Mouse (Mus musculus) hindbrain, embryonic 11.5 days (tissue): ENCODE measurements around the gene Srrm2. TPM values are rescaled to one million over a fixed set of nuclear protein-coding genes. Genes with fewer than 3 reads are reported as not detected.

Source experiments
- ATAC-seq: fragments of 200-750 bp; cut with Nextera tagmentation; 2 replicates; pipeline ENCODE4 v1.8.0; 2017; ENCODE audit warnings: mild to moderate bottlenecking, moderate TSS enrichment, moderate library complexity; ENCODE audit not compliant: low FRiP score
- DNase-seq: peaks from one replicate; pipeline ENCODE4 v3.0.0-alpha.2; 2015; ENCODE audit warnings: low spot score
- H3K27ac ChIP-seq: fragments of 300-500 bp; sonication (generic); 2 replicates; pipeline ENCODE4 v1.5.1; 2014; ENCODE audit warnings: mild to moderate bottlenecking, low read depth, low read length
- H3K27me3 ChIP-seq: fragments of 300-500 bp; sonication (generic); 2 replicates; pipeline ENCODE4 v1.6.1; 2014; ENCODE audit warnings: mild to moderate bottlenecking, low read length, moderate library complexity, mixed read lengths; ENCODE audit not compliant: control insufficient read depth, insufficient read depth
- H3K36me3 ChIP-seq: fragments of 300-500 bp; sonication (generic); 2 replicates; pipeline ENCODE4 v1.6.1; 2014; ENCODE audit warnings: mild to moderate bottlenecking, low read length, moderate library complexity, mixed read lengths; ENCODE audit not compliant: control insufficient read depth, insufficient read depth
- H3K4me1 ChIP-seq: fragments of 300-500 bp; sonication (generic); replicated peaks from 2 replicates; pipeline ENCODE4 v1.6.1; 2014; ENCODE audit warnings: low read length, mixed read lengths; ENCODE audit not compliant: control insufficient read depth, insufficient read depth
- H3K4me2 ChIP-seq: fragments of 300-500 bp; sonication (generic); replicated peaks from 2 replicates; pipeline ENCODE4 v1.6.1; 2014; ENCODE audit warnings: mild to moderate bottlenecking, low read depth, low read length
- H3K4me3 ChIP-seq: fragments of 300-500 bp; sonication (generic); 2 replicates; pipeline ENCODE4 v1.5.1; 2014; ENCODE audit warnings: low read depth, low read length
- H3K9ac ChIP-seq: fragments of 300-500 bp; sonication (generic); 2 replicates; pipeline ENCODE4 v1.6.1; 2014; ENCODE audit warnings: low read depth, low read length
- H3K9me3 ChIP-seq: fragments of 300-500 bp; sonication (generic); 2 replicates; pipeline ENCODE4 v1.6.1; 2016; ENCODE audit warnings: low read length; ENCODE audit not compliant: control insufficient read depth
- WGBS: fragments of 180-500 bp; shearing (Covaris S2); extraction: QIAGEN DNeasy Blood & Tissue Kit; methylation state at CpG from one replicate; pipeline ENCODE4 v1.1.7; 2014; 5-methylcytosine and 5-hydroxymethylcytosine counted together
- polyA plus RNA-seq: library from polyadenylated mRNA; unstranded; fragments of >200 nt; fragmentation: Nextera tagmentation; extraction: Ambion mirVana; gene quantifications from 2 replicates; pipeline ENCODE4 v1.2.1, GENCODE M21; 2014

Gene Srrm2
- polyA plus RNA-seq, 1 experiment from 2014 or later: 573 TPM

DNA sequence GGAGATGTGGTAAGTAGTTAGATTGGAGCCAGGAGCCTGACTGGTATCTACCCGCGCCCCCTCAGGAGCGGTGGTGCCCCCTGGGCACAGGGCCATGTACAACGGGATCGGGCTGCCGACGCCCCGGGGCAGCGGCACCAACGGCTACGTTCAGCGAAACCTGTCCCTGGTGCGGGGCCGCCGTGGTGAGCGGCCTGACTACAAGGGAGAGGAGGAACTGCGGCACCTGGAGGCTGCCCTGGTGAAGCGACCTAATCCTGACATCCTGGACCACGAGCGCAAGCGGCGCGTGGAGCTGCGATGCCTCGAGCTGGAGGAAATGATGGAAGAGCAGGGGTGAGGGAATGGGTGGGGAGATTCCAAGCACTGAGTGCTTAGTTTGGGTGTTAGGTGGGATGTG lies 16.5 kb downstream of the Srrm2 start:
- Histone ChIP-seq H3K27me3 (no peaks in the 10 kb centered on the region), H3K4me2 (no peak overlapping the region), H3K36me3 (peaks cover 16% of the 10 kb centered on the region), H3K9me3 (no peaks in the 10 kb centered on the region), H3K9ac (no peak overlapping the region), H3K4me1 (no peaks in the 10 kb centered on the region), H3K4me3 (no peak overlapping the region), H3K27ac (no peak overlapping the region)
- 87% methylated on average over 25 of the region's 25 CpGs for WGBS
- ATAC-seq (no peak), DNase-seq (no peak)

DNA sequence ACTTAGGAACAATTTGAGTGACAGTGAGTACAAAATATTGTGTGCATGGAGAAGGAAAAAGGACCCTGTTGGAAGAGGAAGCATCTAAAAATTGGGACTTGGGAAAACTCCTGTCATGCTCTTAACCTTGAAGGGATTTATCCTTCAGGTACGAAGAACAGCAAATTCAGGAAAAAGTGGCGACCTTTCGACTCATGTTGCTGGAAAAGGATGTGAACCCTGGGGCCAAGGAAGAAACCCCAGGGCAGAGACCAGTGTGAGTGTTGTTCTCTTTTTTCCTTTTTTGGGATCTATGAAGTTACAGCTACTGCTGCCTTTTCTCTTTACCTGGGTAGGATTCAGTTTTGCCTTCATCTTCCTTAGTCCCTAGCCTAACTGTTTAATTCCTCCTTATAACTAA lies 17.6 kb downstream of the Srrm2 start:
- H3K9me3 ChIP-seq: no peaks in the 10 kb centered on the region
- WGBS: 93% methylated on average over 3 of the region's 3 CpGs
- H3K4me3 ChIP-seq: no peak overlapping the region
- H3K4me1 ChIP-seq: no peaks in the 10 kb centered on the region
- no peak overlapping the region for H3K9ac ChIP-seq
- H3K27ac ChIP-seq: no peak overlapping the region
- DNase-seq (no peak), ATAC-seq (no peak)
- H3K4me2 ChIP-seq: no peak overlapping the region
- peaks cover 22% of the 10 kb centered on the region for H3K36me3 ChIP-seq
- no peaks in the 10 kb centered on the region for H3K27me3 ChIP-seq

- Histone ChIP-seq H3K36me3 (peaks cover 74% of the 10 kb centered on the region), H3K9ac (no peak overlapping the region), H3K4me3 (no peak overlapping the region), H3K27ac (no peak overlapping the region), H3K27me3 (no peaks in the 10 kb centered on the region), H3K9me3 (no peaks in the 10 kb centered on the region), H3K4me2 (no peak overlapping the region), H3K4me1 (no peaks in the 10 kb centered on the region)
- no peak for DNase-seq
- no peak for ATAC-seq
- 97% methylated on average over 16 of the region's 16 CpGs for WGBS
These were observed 25.3 kb downstream of the Srrm2 start for GRCm38 (mm10) chr17:23815641-23816040.

GRCm38 (mm10) chr17:23818579-23818978 lies 28.2 kb downstream of the Srrm2 start:
- H3K4me2 ChIP-seq: no peak overlapping the region
- no peaks in the 10 kb centered on the region for H3K27me3 ChIP-seq
- no peak for ATAC-seq
- H3K27ac ChIP-seq: no peak overlapping the region
- no peak overlapping the region for H3K4me3 ChIP-seq
- H3K9ac ChIP-seq: no peak overlapping the region
- WGBS: 96% methylated on average over 8 of the region's 8 CpGs
- no peaks in the 10 kb centered on the region for H3K4me1 ChIP-seq
- DNase-seq: no peak
- peaks cover 83% of the 10 kb centered on the region for H3K36me3 ChIP-seq
- H3K9me3 ChIP-seq: no peaks in the 10 kb centered on the region

DNA sequence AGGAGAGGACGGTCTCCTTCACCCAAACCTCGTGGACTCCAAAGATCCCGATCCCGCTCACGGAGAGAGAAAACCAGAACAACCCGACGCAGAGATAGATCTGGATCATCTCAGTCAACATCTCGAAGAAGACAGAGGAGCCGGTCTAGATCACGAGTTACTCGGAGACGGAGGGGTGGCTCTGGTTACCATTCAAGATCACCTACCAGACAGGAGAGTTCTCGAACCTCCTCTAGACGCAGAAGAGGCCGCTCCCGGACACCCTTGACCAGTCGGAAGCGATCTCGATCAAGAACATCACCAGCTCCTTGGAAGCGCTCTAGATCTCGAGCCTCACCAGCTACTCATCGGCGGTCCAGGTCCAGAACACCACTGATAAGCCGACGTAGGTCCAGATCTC lies 28.9 kb downstream of the Srrm2 start:
- WGBS: 99% methylated on average over 25 of the region's 25 CpGs
- no peak for ATAC-seq
- H3K9me3 ChIP-seq: no peaks in the 10 kb centered on the region
- H3K27ac ChIP-seq: no peak overlapping the region
- no peak overlapping the region for H3K9ac ChIP-seq
- H3K4me1 ChIP-seq: no peaks in the 10 kb centered on the region
- H3K27me3 ChIP-seq: no peaks in the 10 kb centered on the region
- no peak for DNase-seq
- peaks cover 82% of the 10 kb centered on the region for H3K36me3 ChIP-seq
- H3K4me3 ChIP-seq: no peak overlapping the region
- no peak overlapping the region for H3K4me2 ChIP-seq

- Histone ChIP-seq H3K4me3 (no peak overlapping the region), H3K4me1 (no peaks in the 10 kb centered on the region), H3K27me3 (no peaks in the 10 kb centered on the region), H3K4me2 (no peak overlapping the region), H3K27ac (no peak overlapping the region), H3K36me3 (peaks cover 76% of the 10 kb centered on the region), H3K9me3 (no peaks in the 10 kb centered on the region), H3K9ac (no peak overlapping the region)
- DNase-seq (no peak), ATAC-seq (no peak)
- 93% methylated on average over 5 of the region's 5 CpGs for WGBS
These were observed 30.4 kb downstream of the Srrm2 start for GRCm38 (mm10) chr17:23820731-23821130.

GRCm38 (mm10) chr17:23822094-23822493 lies 31.8 kb downstream of the Srrm2 start:
- Histone ChIP-seq H3K9ac (no peak overlapping the region), H3K27me3 (no peaks in the 10 kb centered on the region), H3K9me3 (no peaks in the 10 kb centered on the region), H3K4me3 (no peak overlapping the region), H3K4me2 (no peak overlapping the region), H3K27ac (no peak overlapping the region), H3K36me3 (peaks cover 65% of the 10 kb centered on the region), H3K4me1 (no peaks in the 10 kb centered on the region)
- 82% methylated on average over 6 of the region's 6 CpGs for WGBS
- DNase-seq (no peak), ATAC-seq (no peak)

GRCm38 (mm10) chr17:23823018-23823417 lies 32.7 kb downstream of the Srrm2 start:
- DNase-seq (no peak), ATAC-seq (peak; percentile 41; the same call in 1 of the 2 replicates)
- 89% methylated on average over 16 of the region's 16 CpGs for WGBS
- Histone ChIP-seq H3K9me3 (no peaks in the 10 kb centered on the region), H3K4me1 (0 out of 2 replicates have a peak, but pooled peaks cover 2% of the 10 kb centered on the region), H3K4me3 (no peak overlapping the region), H3K9ac (no peak overlapping the region), H3K27ac (no peak overlapping the region), H3K4me2 (no peak overlapping the region), H3K27me3 (no peaks in the 10 kb centered on the region), H3K36me3 (peaks cover 56% of the 10 kb centered on the region)

- H3K27me3 ChIP-seq: no peaks in the 10 kb centered on the region
- ATAC-seq: no peak
These were observed 33.3 kb downstream of the Srrm2 start for GRCm38 (mm10) chr17:23823614-23824013.

More at GRCm38 (mm10) chr17:23823614-23824013, 33.3 kb downstream of the Srrm2 start:
- H3K9me3 ChIP-seq: no peaks in the 10 kb centered on the region
- WGBS: 90% methylated on average over 12 of the region's 12 CpGs
- H3K4me1 ChIP-seq: 0 out of 2 replicates have a peak, but pooled peaks cover 2% of the 10 kb centered on the region
- DNase-seq: no peak
- H3K27ac ChIP-seq: no peak overlapping the region
- no peak overlapping the region; the same call in 1 of the 2 replicates for H3K4me2 ChIP-seq
- H3K4me3 ChIP-seq: no peak overlapping the region
- H3K9ac ChIP-seq: no peak overlapping the region
- peaks cover 50% of the 10 kb centered on the region for H3K36me3 ChIP-seq
